8 mouse cellular contexts compared by ENCODE assay signal in genomic region chr16:21695242-21695578, GRCm38 (mm10). TPM values are rescaled to one million over a fixed set of nuclear protein-coding genes. Genes with fewer than 3 reads are reported as not detected.
DNase-seq lines count a peak whose midpoint lies in the region; ATAC-seq and TF ChIP-seq lines count a peak whose summit lies in the region.

No protein-coding gene starts in this region.

- WGBS in hindbrain, embryonic 12.5 days = 2% methylated on average over 12 of the region's 12 CpGs
- WGBS in small intestine, adult 2 months = 15% methylated on average over 12 of the region's 12 CpGs

- TF ChIP-seq CTCF in small intestine, adult 2 months (IDR thresholded peaks at IDR 0.05; ENCODE audit: extremely low read depth, insufficient read length, insufficient replicate concordance, low read depth, low read length) = no peak

- H3K27me3 ChIP-seq in hindbrain, embryonic 12.5 days = no peaks in the 10 kb centered on the region
- no peaks in the 10 kb centered on the region for H3K27me3 ChIP-seq in small intestine, adult 2 months (ENCODE audit: control insufficient read depth, insufficient read depth, low read length)

- no peaks in the 10 kb centered on the region for H3K36me3 ChIP-seq in hindbrain, embryonic 12.5 days
- H3K36me3 ChIP-seq in small intestine, adult 2 months (ENCODE audit: control insufficient read depth, insufficient read depth, low read length) = no peaks in the 10 kb centered on the region

- DNase-seq in gastrocnemius, adult 18-20 months (ENCODE audit: low spot score) = peak; percentile 23
- DNase-seq in gastrocnemius, postnatal 36 days = no peak
- peak; percentile 72 for DNase-seq in cerebellum, adult 9-11 months
- DNase-seq in left cerebral cortex, postnatal 36 days (ENCODE audit: low spot score in 2 of 2) = peak; percentile 39 to 40

- peak overlapping the region; percentile 87 for H3K9ac ChIP-seq in hindbrain, embryonic 12.5 days

- H3K4me1 ChIP-seq in hindbrain, embryonic 12.5 days = peaks cover 34% of the 10 kb centered on the region
- H3K4me1 ChIP-seq in small intestine, adult 2 months (ENCODE audit: control insufficient read depth, insufficient read depth, insufficient read length, low read length) = no peaks in the 10 kb centered on the region

- peak overlapping the region; percentile 96 for H3K4me2 ChIP-seq in hindbrain, embryonic 12.5 days (replicated peaks)

- ATAC-seq in frontal cortex, adult (ENCODE audit: low TSS enrichment) = peak; percentile 21; the same call in 1 of the 2 replicates
- peak; percentile 69 for ATAC-seq in hindbrain, embryonic 12.5 days (ENCODE audit: low FRiP score)
- peak; percentile 49 for ATAC-seq in megakaryocyte progenitor cell, adult 5-6 weeks (replicated peaks; ENCODE audit: poor library complexity)

- H3K9me3 ChIP-seq in hindbrain, embryonic 12.5 days (replicated peaks) = no peaks in the 10 kb centered on the region; the same call in 1 of the 2 replicates

- H3K27ac ChIP-seq in hindbrain, embryonic 12.5 days = peak overlapping the region; percentile 96
- H3K27ac ChIP-seq in small intestine, adult 2 months (ENCODE audit: insufficient read depth, low read depth, low read length) = no peak overlapping the region

- H3K4me3 ChIP-seq in hindbrain, embryonic 12.5 days = peak overlapping the region; percentile 81
- H3K4me3 ChIP-seq in small intestine, adult 2 months (ENCODE audit: low read depth, low read length) = peak overlapping the region; percentile 63

- intact Hi-C loops in gastrocnemius, postnatal 36 days (cut with DNase I) = no loop called here
- intact Hi-C loops in left cerebral cortex, postnatal 36 days (cut with DNase I) = loop anchor here (5.0 kb wide), 1 partner anchor 43 kb away; no protein-coding TSS in a partner anchor

- TF ChIP-seq POLR2A in small intestine, adult 2 months (IDR thresholded peaks at IDR 0.05; ENCODE audit: low read depth, low read length) = no peak

RNA-seq across cellular contexts. Expression of gene 2510009E07Rik, which starts 0.7 kb away (rescaled TPM):
- total RNA-seq in gastrocnemius, adult 18-20 months (2021) = 10 to 100 TPM; 26.9 to 29.7 TPM
- total RNA-seq in gastrocnemius, postnatal 36 days (2021) = 10 to 100 TPM; 21.3 to 21.6 TPM
- polyA plus RNA-seq in hindbrain, embryonic 12.5 days (2016; fragmentation: Nextera tagmentation; extraction: Ambion mirVana) = 54.6 and 56.0 TPM in 2 replicates
- total RNA-seq in left cerebral cortex, postnatal 36 days (2021) = 10 to 100 TPM; 46.9 to 47.0 TPM
- 0.10 and 0.22 TPM in 2 replicates for total RNA-seq in megakaryocyte progenitor cell, adult 5-6 weeks (2015)
- total RNA-seq in megakaryocyte progenitor cell, adult 5-6 weeks (2017) = 0.17 and 0.37 TPM in 2 replicates
- polyA plus RNA-seq in small intestine, adult 2 months (2012; rRNA removed) = 3.8 and 5.3 TPM in 2 replicates

Comparison
In these comparisons a context has a peak if more than half of its experiments do, and no peak if none do; other contexts are left out.
1. DNase-seq: peak in gastrocnemius, adult 18-20 months (single experiment), cerebellum, adult 9-11 months (single experiment) and left cerebral cortex, postnatal 36 days (2 of 2); none in gastrocnemius, postnatal 36 days (0 of 2).
2. RNA of gene 2510009E07Rik, which starts 0.7 kb away (total RNA-seq): 46.9 to 47.0 TPM in left cerebral cortex, postnatal 36 days, 26.9 to 29.7 TPM in gastrocnemius, adult 18-20 months and 21.3 to 21.6 TPM in gastrocnemius, postnatal 36 days; 0.10 to 0.37 TPM in megakaryocyte progenitor cell, adult 5-6 weeks; every median in the first group is over 10 times any median in the second.
3. Peak in every context shown above with its lines, with median percentiles within 50 percentile points of each other: ATAC-seq.